Mouse (Mus musculus): Measurements from ENCODE around the gene Scd3. TPM values are rescaled to one million over a fixed set of nuclear protein-coding genes. Genes with fewer than 3 reads are reported as not detected.

The Scd3 gene
- polyA plus RNA-seq (2014; fragmentation: Illumina TruSeq; extraction: RNeasy Lipid Tissue Mini Kit (QIAGEN cat#74804); ENCODE audit: low read depth, low replicate concordance): not detected

GRCm38 (mm10) chr19:44203015-44203564 is at the start of gene Scd3:
Gene Scd3 (plus strand): TSS chr19:44203269.

GRCm38 (mm10) chr19:44192342-44192741 is 10.7 kb upstream of the Scd3 start, which contains the start of gene Pkd2l1:
Gene Pkd2l1 (minus strand): TSS chr19:44192442.

GRCm38 (mm10) chr19:44292941-44293768 is 90.1 kb downstream of the Scd3 start, which contains the start of gene Scd2:
Gene Scd2 (plus strand): TSS chr19:44293674.

Other genes with a start within 250 kb of the Scd3 start
- gene Cpn1, start 216.7 kb upstream of the Scd3 start, polyA plus RNA-seq (2014; fragmentation: Illumina TruSeq; extraction: RNeasy Lipid Tissue Mini Kit (QIAGEN cat#74804); ENCODE audit: low read depth, low replicate concordance): 20.6 TPM
- gene Cyp2c23, start 174.1 kb upstream of the Scd3 start, polyA plus RNA-seq (2014; fragmentation: Illumina TruSeq; extraction: RNeasy Lipid Tissue Mini Kit (QIAGEN cat#74804); ENCODE audit: low read depth, low replicate concordance): 291 TPM
- 44.8 TPM for gene Erlin1, start 133.5 kb upstream of the Scd3 start, polyA plus RNA-seq (2014; fragmentation: Illumina TruSeq; extraction: RNeasy Lipid Tissue Mini Kit (QIAGEN cat#74804); ENCODE audit: low read depth, low replicate concordance)
- 245 TPM for gene Chuk, start 95.8 kb upstream of the Scd3 start, polyA plus RNA-seq (2014; fragmentation: Illumina TruSeq; extraction: RNeasy Lipid Tissue Mini Kit (QIAGEN cat#74804); ENCODE audit: low read depth, low replicate concordance)
- 17.0 TPM for gene Cwf19l1, start 67.4 kb upstream of the Scd3 start, polyA plus RNA-seq (2014; fragmentation: Illumina TruSeq; extraction: RNeasy Lipid Tissue Mini Kit (QIAGEN cat#74804); ENCODE audit: low read depth, low replicate concordance)
- 29.2 TPM for gene Bloc1s2, start 56.8 kb upstream of the Scd3 start, polyA plus RNA-seq (2014; fragmentation: Illumina TruSeq; extraction: RNeasy Lipid Tissue Mini Kit (QIAGEN cat#74804); ENCODE audit: low read depth, low replicate concordance)
- gene Pkd2l1, start 10.8 kb upstream of the Scd3 start, polyA plus RNA-seq (2014; fragmentation: Illumina TruSeq; extraction: RNeasy Lipid Tissue Mini Kit (QIAGEN cat#74804); ENCODE audit: low read depth, low replicate concordance): not detected
- 3.6 TPM for gene Scd2, start 90.4 kb downstream of the Scd3 start, polyA plus RNA-seq (2014; fragmentation: Illumina TruSeq; extraction: RNeasy Lipid Tissue Mini Kit (QIAGEN cat#74804); ENCODE audit: low read depth, low replicate concordance)
- not detected for gene Scd4, start 129.8 kb downstream of the Scd3 start, polyA plus RNA-seq (2014; fragmentation: Illumina TruSeq; extraction: RNeasy Lipid Tissue Mini Kit (QIAGEN cat#74804); ENCODE audit: low read depth, low replicate concordance)
- gene Scd1, start 204.6 kb downstream of the Scd3 start, polyA plus RNA-seq (2014; fragmentation: Illumina TruSeq; extraction: RNeasy Lipid Tissue Mini Kit (QIAGEN cat#74804); ENCODE audit: low read depth, low replicate concordance): 1,950 TPM

Data from liver, adult 10 weeks (tissue).